Mouse (Mus musculus): ENCODE results near the gene Kyat1. TPM values are rescaled to one million over a fixed set of nuclear protein-coding genes. Genes with fewer than 3 reads are reported as not detected.
"Not testable (repeated sequence)": the region's sequence is repeated elsewhere in the genome, so short reads cannot be mapped to it uniquely, and the experiment has no call there.

Gene Kyat1
- total RNA-seq, 2 experiments from 2014 or later = 12.2 to 16.7 TPM

- intact Hi-C loops (cut with DNase I) = loop anchor here (1.0 to 5.0 kb wide), 3 partner anchors 27 to 94 kb away; partner anchors contain the start of genes Kyat1 and Lrrc8a
- peak; percentile 96 to 98 for DNase-seq (ENCODE audit: low spot score in 2 of 2)
Observed at GRCm38 (mm10) chr2:30177700-30178675, 27.7 kb downstream of the Kyat1 start, which contains the start of gene Spout1. Gene Spout1, minus strand, starts transcription at chr2:30178459.

- no peak for DNase-seq (ENCODE audit: low spot score in 2 of 2)
- intact Hi-C loops (cut with DNase I) = loop anchor here (5.0 kb wide), 1 partner anchor 96 kb away; no protein-coding TSS in a partner anchor
Observed at GRCm38 (mm10) chr2:30176561-30176960, 29.1 kb downstream of the Kyat1 start.

GRCm38 (mm10) chr2:30175897-30176296 lies 29.8 kb downstream of the Kyat1 start:
- no peak for DNase-seq (ENCODE audit: low spot score in 2 of 2)
- intact Hi-C loops (cut with DNase I) = loop anchor here (5.0 kb wide), 1 partner anchor 96 kb away; no protein-coding TSS in a partner anchor

- intact Hi-C loops (cut with DNase I) = no loop called here
- DNase-seq (ENCODE audit: low spot score in 2 of 2) = no peak
Observed at GRCm38 (mm10) chr2:30173541-30174240, 32.0 kb downstream of the Kyat1 start.

GRCm38 (mm10) chr2:30171997-30172382 lies 33.7 kb downstream of the Kyat1 start:
- DNase-seq (ENCODE audit: low spot score in 2 of 2) = no peak
- intact Hi-C loops (cut with DNase I) = loop anchor here (2.0 kb wide), 1 partner anchor 65 kb away; the partner anchor contains the start of gene Lrrc8a

- peak; percentile 91 to 94 for DNase-seq (ENCODE audit: low spot score in 2 of 2)
- intact Hi-C loops (cut with DNase I) = loop anchor here (2.0 kb wide), 1 partner anchor 65 kb away; the partner anchor contains the start of gene Lrrc8a
Observed at GRCm38 (mm10) chr2:30171371-30171996, 34.2 kb downstream of the Kyat1 start, which contains the start of gene Endog. Gene Endog, plus strand, starts transcription at chr2:30171493.

GRCm38 (mm10) chr2:30166677-30167076 lies 39.0 kb downstream of the Kyat1 start:
- DNase-seq (ENCODE audit: low spot score in 2 of 2) = no peak
- intact Hi-C loops (cut with DNase I) = no loop called here

GRCm38 (mm10) chr2:30164340-30164932 lies 41.2 kb downstream of the Kyat1 start:
- DNase-seq (ENCODE audit: low spot score in 2 of 2) = no peak
- intact Hi-C loops (cut with DNase I) = no loop called here

GRCm38 (mm10) chr2:30161809-30162208 lies 43.8 kb downstream of the Kyat1 start:
- peak in 1 of 2 experiments; percentile 50 for DNase-seq (ENCODE audit: low spot score in 2 of 2)
- intact Hi-C loops (cut with DNase I) = loop anchor here (2.0 kb wide), 2 partner anchors 83 to 119 kb away; no protein-coding TSS in a partner anchor

GRCm38 (mm10) chr2:30159871-30160270 lies 45.8 kb downstream of the Kyat1 start:
- DNase-seq (ENCODE audit: low spot score in 2 of 2) = not testable (repeated sequence)
- intact Hi-C loops (cut with DNase I) = loop anchor here (2.0 kb wide), 1 partner anchor 117 kb away; no protein-coding TSS in a partner anchor

GRCm38 (mm10) chr2:30152616-30153015 lies 53.0 kb downstream of the Kyat1 start:
- DNase-seq (ENCODE audit: low spot score in 2 of 2) = no peak
- intact Hi-C loops (cut with DNase I) = loop anchor here (5.0 kb wide), 1 partner anchor 115 kb away; no protein-coding TSS in a partner anchor

- DNase-seq (ENCODE audit: low spot score in 2 of 2) = no peak
- intact Hi-C loops (cut with DNase I) = loop anchor here (5.0 kb wide), 1 partner anchor 115 kb away; no protein-coding TSS in a partner anchor
Observed at GRCm38 (mm10) chr2:30151840-30152239, 53.8 kb downstream of the Kyat1 start.

- no peak for DNase-seq (ENCODE audit: low spot score in 2 of 2)
- intact Hi-C loops (cut with DNase I) = no loop called here
Observed at GRCm38 (mm10) chr2:30147466-30147865, 58.2 kb downstream of the Kyat1 start.

- intact Hi-C loops (cut with DNase I) = no loop called here
- DNase-seq (ENCODE audit: low spot score in 2 of 2) = no peak
Observed at GRCm38 (mm10) chr2:30144436-30144835, 61.2 kb downstream of the Kyat1 start.

- intact Hi-C loops (cut with DNase I); DNase-seq (ENCODE audit: low spot score in 2 of 2): not testable (repeated sequence)
Observed at GRCm38 (mm10) chr2:30140021-30140420, 65.6 kb downstream of the Kyat1 start.

- no peak for DNase-seq (ENCODE audit: low spot score in 2 of 2)
- intact Hi-C loops (cut with DNase I) = no loop called here
Observed at GRCm38 (mm10) chr2:30136458-30136857, 69.2 kb downstream of the Kyat1 start.
